Mouse (Mus musculus): ENCODE measurements around the gene Gm20683. TPM values are rescaled to one million over a fixed set of nuclear protein-coding genes. Genes with fewer than 3 reads are reported as not detected.

The Gm20683 gene
- total and polyA plus RNA-seq, 2 experiments from 2014 or later = 11.9 to 25.8 TPM

- TF ChIP-seq CTCF (IDR thresholded peaks at IDR 0.05) = no peak
- ATAC-seq (ENCODE audit: low FRiP score) (no peak), DNase-seq (ENCODE audit: low spot score) (no peak)
- WGBS = 63% methylated on average over 21 of the region's 21 CpGs
- Histone ChIP-seq H3K9me3 (ENCODE audit: low read length) (no peaks in the 10 kb centered on the region), H3K27ac (ENCODE audit: low read depth, low read length) (peak overlapping the region; percentile 96), H3K9ac (replicated peaks; ENCODE audit: low read length, poor library complexity, severe bottlenecking) (peak overlapping the region; percentile 86), H3K4me1 (ENCODE audit: insufficient read depth, low read length) (peaks cover 39% of the 10 kb centered on the region), H3K4me3 (ENCODE audit: low read depth, low read length) (peak overlapping the region; percentile 81), H3K27me3 (ENCODE audit: insufficient read depth, low read length) (no peaks in the 10 kb centered on the region), H3K4me2 (ENCODE audit: low read depth, low read length, poor library complexity, severe bottlenecking) (peak overlapping the region; percentile 76), H3K36me3 (ENCODE audit: insufficient read depth, low read length) (peaks cover 45% of the 10 kb centered on the region)
These were observed 9.9 kb downstream of the Gm20683 start for GRCm38 (mm10) chr17:25831451-25832281.

- Histone ChIP-seq H3K27me3 (ENCODE audit: insufficient read depth, low read length) (no peaks in the 10 kb centered on the region), H3K4me3 (ENCODE audit: low read depth, low read length) (no peak overlapping the region), H3K9ac (replicated peaks; ENCODE audit: low read length, poor library complexity, severe bottlenecking) (no peak overlapping the region), H3K9me3 (ENCODE audit: low read length) (no peaks in the 10 kb centered on the region), H3K4me2 (ENCODE audit: low read depth, low read length, poor library complexity, severe bottlenecking) (peak overlapping the region; percentile 76; the same call in 1 of the 2 replicates), H3K4me1 (ENCODE audit: insufficient read depth, low read length) (peaks cover 33% of the 10 kb centered on the region), H3K36me3 (ENCODE audit: insufficient read depth, low read length) (peaks cover 49% of the 10 kb centered on the region), H3K27ac (ENCODE audit: low read depth, low read length) (no peak overlapping the region)
- ATAC-seq (ENCODE audit: low FRiP score) (no peak), DNase-seq (ENCODE audit: low spot score) (no peak)
- no peak for TF ChIP-seq CTCF (IDR thresholded peaks at IDR 0.05)
- WGBS = 85% methylated on average over 14 of the region's 14 CpGs
These were observed 10.6 kb downstream of the Gm20683 start for GRCm38 (mm10) chr17:25830806-25831431.

GRCm38 (mm10) chr17:25830200-25830753, 11.3 kb downstream of the Gm20683 start:
- Histone ChIP-seq H3K9ac (replicated peaks; ENCODE audit: low read length, poor library complexity, severe bottlenecking) (no peak overlapping the region), H3K4me1 (ENCODE audit: insufficient read depth, low read length) (peaks cover 31% of the 10 kb centered on the region), H3K36me3 (ENCODE audit: insufficient read depth, low read length) (peaks cover 43% of the 10 kb centered on the region), H3K4me3 (ENCODE audit: low read depth, low read length) (no peak overlapping the region), H3K9me3 (ENCODE audit: low read length) (no peaks in the 10 kb centered on the region), H3K27me3 (ENCODE audit: insufficient read depth, low read length) (no peaks in the 10 kb centered on the region), H3K27ac (ENCODE audit: low read depth, low read length) (no peak overlapping the region), H3K4me2 (ENCODE audit: low read depth, low read length, poor library complexity, severe bottlenecking) (peak overlapping the region; percentile 72)
- ATAC-seq (ENCODE audit: low FRiP score) = no peak
- 85% methylated on average over 4 of the region's 4 CpGs for WGBS
- DNase-seq (ENCODE audit: low spot score) = no peak
- no peak for TF ChIP-seq CTCF (IDR thresholded peaks at IDR 0.05)

GRCm38 (mm10) chr17:25829558-25830017, 12.0 kb downstream of the Gm20683 start:
- Histone ChIP-seq H3K27me3 (ENCODE audit: insufficient read depth, low read length) (no peaks in the 10 kb centered on the region), H3K4me1 (ENCODE audit: insufficient read depth, low read length) (peaks cover 28% of the 10 kb centered on the region), H3K9me3 (ENCODE audit: low read length) (no peaks in the 10 kb centered on the region), H3K4me2 (ENCODE audit: low read depth, low read length, poor library complexity, severe bottlenecking) (peak overlapping the region; percentile 72), H3K36me3 (ENCODE audit: insufficient read depth, low read length) (peaks cover 37% of the 10 kb centered on the region), H3K27ac (ENCODE audit: low read depth, low read length) (peak overlapping the region; percentile 95), H3K4me3 (ENCODE audit: low read depth, low read length) (peak overlapping the region; percentile 55), H3K9ac (replicated peaks; ENCODE audit: low read length, poor library complexity, severe bottlenecking) (peak overlapping the region; percentile 78)
- no peak for ATAC-seq (ENCODE audit: low FRiP score)
- TF ChIP-seq CTCF (IDR thresholded peaks at IDR 0.05) = no peak
- DNase-seq (ENCODE audit: low spot score) = no peak
- WGBS = 47% methylated on average over 8 of the region's 8 CpGs

- peak; percentile 58 for ATAC-seq (ENCODE audit: low FRiP score)
- Histone ChIP-seq H3K4me2 (ENCODE audit: low read depth, low read length, poor library complexity, severe bottlenecking) (peak within 1 kb of the TSS; percentile 72), H3K36me3 (ENCODE audit: insufficient read depth, low read length) (peaks cover 37% of the 10 kb centered on the region), H3K27me3 (ENCODE audit: insufficient read depth, low read length) (no peaks in the 10 kb centered on the region), H3K4me1 (ENCODE audit: insufficient read depth, low read length) (peaks cover 28% of the 10 kb centered on the region), H3K4me3 (ENCODE audit: low read depth, low read length) (peak within 1 kb of the TSS; percentile 55), H3K27ac (ENCODE audit: low read depth, low read length) (peak within 1 kb of the TSS; percentile 95), H3K9me3 (ENCODE audit: low read length) (no peaks in the 10 kb centered on the region), H3K9ac (replicated peaks; ENCODE audit: low read length, poor library complexity, severe bottlenecking) (peak within 1 kb of the TSS; percentile 78)
- peak; percentile 79 for TF ChIP-seq CTCF (IDR thresholded peaks at IDR 0.05)
- DNase-seq (ENCODE audit: low spot score) = peak; percentile 95
- WGBS = 1% methylated on average over 32 of the region's 32 CpGs
These were observed 12.6 kb downstream of the Gm20683 start, which contains the start of gene Jmjd8 for GRCm38 (mm10) chr17:25828712-25829557. Jmjd8 (plus strand) TSS chr17:25828867.

All from midbrain, postnatal 0 days (tissue).